Mouse (Mus musculus) c-Kit-positive CD71-negative TER-119-negative erythroid progenitor cells, embryonic 14.5 days (primary cell): Measurements from ENCODE around the gene Tacr2.

ENCODE experiments used
- DNase-seq: peaks from one replicate; pipeline ENCODE4 v3.0.0-alpha.2; 2013; ENCODE audit warnings: low read depth

Tacr2 gene

DNA sequence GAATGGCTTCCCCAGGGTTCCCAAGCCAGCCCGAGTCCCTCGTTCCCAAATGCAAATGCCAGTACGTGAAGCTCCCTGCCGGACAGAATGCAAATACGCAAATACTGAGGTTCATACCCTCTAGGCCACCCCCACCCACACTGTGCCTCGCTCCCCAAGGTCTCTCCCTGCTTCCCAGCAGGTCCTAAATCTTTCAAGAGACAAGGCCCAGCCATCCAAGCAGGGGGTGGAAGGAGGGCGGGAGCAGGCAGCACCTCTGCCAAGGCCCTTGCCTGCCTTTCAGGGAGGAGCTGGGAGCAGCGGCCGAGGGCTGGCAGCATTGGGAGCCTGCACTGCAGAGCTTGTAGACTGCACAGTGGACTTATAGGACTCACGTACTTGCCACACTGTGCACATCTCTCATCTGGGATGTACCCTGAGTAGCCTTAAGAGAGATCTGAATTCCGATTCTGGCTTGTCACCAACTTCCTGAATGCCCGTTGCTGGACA lies at the start of gene Tacr2:
Tacr2 (plus strand) TSS at position 439 of the 489 bp plus-strand sequence.
- no peak for DNase-seq

DNA sequence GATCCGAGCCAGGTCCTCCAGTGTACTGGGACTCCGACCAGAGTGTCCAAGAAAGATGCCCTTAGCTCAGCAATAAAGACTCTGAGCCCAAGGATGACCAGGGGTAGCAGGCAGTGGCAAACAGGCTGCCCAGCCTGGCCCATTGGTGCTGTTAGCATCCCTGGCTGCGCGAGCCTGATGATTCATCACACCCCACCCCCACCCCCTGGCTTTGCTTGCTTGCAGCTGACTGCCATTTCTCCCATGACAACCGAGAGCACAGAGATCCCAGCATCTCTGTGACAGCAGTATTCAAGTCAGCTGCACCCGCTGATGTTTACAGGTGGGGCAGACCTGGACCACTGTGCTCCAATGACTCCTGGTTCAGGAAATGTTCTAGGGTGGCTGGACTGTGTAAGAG lies 49.7 kb upstream of the Tacr2 start:
- DNase-seq, result no peak

DNA sequence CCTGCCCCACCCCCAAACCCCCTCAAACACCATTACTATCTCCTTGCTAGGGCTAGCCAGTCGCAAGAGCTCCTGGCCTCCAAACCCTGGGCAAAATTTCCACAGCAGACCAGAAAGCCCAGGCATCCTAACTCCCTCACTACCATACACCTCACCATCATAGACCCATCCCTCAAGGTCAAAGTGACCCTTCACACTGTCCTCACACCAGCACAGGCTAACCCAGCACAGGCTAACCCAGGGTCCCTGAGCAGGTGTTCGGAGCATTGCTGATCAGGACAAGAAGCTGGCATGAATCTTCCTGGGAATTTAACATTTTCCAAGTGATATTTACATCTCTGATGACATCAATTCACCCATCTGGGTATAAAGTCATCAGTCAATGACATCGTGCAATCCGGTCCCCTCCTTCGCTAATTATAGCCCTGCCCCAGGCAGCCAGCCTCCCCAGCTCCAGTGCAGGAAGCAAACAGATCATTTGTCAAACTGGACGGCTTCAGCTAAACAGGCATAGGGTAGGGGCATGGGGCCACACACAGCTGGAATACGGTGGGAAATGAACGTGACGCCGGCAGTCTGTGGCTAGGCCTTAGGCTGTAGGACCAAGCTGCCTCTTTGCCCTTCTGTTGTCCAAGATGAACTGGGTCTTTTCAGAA lies 43.9 kb upstream of the Tacr2 start:
- no peak for DNase-seq

DNA sequence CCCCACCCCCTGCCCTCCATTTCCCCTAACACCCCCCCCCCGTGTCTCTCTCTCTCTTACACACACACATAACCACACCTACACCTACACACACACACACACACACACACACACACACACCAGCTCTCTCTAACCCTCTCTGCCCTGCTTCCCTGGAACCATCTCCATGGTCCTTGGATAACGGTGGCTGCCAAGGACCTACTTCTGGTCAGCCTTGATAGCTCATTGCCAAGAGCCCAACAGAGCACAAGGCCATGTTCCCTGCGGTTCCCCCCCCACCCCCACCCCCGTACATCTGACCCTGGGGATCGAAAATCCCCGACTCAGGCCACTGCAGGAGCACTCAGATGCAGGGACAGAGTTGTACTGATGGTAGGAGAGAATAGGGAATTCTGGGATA lies 40.9 kb upstream of the Tacr2 start:
- no peak for DNase-seq

DNA sequence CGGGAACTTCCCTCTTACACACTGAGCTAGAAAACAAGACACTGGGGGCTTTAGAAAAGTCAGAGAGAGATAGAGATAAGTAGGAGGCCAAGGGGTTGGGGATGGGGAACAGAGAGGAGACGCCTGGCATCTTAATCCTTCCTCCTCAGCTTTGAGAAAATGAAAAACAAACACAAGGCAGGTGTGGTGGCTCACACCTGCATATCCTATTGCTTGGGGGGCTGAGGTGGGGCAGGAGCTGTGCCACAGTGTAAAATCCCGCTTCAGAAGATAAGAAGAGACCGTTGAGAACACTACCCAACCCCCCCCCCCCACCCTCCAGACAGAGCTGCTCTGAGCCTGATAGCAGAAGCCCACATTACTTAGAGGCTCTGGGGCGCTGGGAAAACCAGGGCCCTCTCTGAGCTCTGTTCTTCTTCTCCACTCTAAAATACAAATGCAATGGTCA lies 37.0 kb upstream of the Tacr2 start:
- no peak for DNase-seq

DNA sequence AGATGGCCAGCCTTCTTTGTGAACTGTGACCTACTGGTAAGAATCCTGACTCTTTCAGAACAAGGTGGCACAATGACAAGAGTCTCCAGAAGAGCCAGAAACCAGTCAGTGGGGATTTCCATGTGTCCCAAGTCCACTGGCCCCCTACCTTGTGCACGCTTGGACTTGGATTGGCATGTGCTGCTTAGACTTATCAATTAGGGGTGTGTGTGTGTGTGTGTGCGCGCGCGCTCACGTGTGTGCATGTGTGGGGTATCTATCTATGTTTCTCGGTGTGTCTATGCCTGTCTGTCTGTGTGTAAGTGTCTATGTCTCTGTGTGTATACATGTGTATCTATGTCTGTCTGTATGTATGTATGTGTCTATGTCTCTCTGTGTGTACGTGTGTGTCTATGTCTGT lies 36.6 kb upstream of the Tacr2 start:
- DNase-seq, result no peak

DNA sequence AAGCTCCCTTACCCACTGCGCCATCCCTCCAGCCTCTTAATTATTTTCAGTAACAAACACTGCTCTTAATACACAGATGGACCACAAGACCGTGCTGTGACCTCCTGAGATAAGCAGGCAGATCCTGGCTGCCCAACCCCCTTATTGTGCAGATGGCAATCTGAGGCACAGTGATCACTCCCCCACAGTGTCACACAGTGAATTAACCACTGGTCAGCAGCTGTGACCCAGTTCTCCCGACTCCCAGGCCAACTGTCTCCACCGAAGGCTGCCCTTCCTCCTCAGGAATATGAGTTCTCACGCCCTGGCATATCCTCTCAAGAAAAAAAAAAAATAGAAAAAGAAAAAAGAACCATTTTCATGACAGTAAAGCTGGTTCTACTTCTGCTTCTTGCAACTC lies 35.6 kb upstream of the Tacr2 start:
- DNase-seq, result no peak

DNA sequence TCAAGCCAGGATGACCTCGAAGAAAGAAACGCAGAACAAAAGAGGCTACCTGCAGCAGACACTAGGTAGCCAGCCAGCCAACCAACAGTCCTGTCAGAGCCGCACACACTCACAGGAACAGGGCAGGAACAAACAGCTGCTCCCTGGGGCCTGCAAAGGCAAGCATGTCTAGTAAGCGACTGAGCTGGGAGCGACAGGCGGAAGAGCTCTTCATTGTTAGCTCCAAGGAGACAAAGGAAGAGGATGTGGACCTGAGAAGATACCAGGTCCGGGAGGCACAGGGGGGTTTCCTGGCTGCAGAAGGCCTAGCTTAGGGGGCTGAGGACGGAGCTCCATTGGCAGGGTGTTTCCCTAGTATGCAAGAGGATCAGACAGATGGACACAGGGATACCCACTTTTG lies 35.0 kb upstream of the Tacr2 start:
- no peak for DNase-seq

DNA sequence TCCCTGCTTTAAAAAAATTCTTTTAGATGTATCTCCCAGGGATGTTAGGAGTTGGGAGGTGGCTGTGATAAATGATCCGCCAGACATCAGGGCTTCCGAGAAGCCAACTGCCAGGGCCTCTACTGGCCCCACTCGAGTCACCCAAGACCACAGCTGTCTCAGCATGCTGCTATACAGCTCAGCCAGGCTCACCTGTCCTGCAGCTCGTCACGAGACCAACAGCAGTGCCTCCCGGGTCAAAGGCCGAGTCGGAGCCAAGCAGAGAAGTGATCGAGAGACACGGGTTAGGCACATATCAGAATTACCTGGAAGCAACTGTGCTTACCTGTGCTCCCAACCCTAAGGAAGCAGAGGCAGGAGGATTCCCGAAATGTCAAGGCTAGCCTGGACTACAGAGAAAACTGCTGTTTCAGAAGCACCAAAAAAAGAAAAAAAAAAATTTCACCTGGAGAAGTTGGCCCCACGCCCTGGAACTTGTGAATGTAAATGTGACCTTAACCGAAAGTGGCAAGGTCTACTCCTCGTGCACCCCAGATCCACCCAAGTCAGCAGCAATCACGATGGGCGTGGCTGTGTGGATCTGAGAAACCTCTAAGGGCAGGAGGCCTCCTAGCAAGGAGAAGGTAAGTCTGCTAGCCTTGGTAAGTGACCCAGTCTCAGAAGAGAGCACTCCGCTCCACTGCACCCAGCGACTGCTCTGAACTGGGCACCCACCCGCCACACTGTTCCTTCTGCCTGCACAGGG lies 34.0 kb upstream of the Tacr2 start:
- DNase-seq, result no peak

DNA sequence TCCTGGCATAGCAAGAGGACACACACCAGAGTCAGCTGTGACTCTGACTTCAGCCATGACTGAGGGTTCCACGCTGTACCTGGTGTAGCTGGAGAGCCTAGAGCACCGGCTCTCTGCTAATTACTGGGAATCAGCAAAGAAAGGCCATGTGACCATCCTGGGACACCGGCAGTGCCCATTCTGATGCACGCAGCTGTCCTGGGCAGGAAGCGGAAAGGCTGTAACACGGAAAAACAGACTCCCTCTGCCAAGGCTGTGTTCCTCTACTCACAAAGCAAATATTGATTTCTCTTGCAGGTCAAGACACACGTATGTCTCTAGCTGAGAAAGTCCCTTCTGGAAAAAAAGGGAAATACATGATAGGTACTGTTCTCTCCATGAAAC lies 33.5 kb upstream of the Tacr2 start:
- no peak for DNase-seq

DNA sequence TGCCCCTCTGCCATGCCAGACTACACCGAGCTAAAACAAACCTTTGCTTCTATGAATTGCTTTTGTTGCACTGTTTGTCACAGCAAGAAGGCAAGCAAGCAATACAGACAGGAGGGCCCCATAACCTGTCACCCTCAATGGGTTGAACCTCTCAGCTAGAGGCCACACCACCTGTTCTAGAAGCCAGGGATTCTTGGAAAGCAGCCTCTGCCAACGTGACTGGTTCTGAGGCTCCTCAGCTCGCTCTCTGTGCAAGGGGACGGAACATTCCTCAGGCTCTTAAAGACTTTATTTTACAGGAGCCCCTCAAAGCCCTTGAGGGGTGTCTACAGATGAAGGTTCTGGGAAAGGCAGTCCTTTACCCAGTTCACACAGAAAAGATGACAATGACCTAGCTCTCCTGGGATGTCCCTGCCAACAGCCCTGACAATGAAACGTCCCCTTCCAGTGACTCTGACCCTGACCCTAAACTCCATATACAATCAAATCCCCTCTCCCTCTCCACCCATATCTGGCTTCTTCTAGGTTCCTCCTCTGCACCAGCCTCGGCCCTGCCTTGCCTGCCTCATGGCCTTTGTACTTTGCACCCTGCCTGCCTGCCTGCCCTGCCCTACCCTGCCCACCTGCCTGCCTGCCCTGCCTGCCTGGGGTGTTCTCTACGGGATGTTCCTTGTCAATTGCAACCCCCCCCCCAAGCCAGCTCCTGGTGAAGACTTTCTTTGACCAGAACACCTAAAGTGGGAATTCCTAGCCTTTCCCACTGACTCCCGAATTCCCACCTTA lies 31.3 kb upstream of the Tacr2 start:
- DNase-seq, result no peak

DNA sequence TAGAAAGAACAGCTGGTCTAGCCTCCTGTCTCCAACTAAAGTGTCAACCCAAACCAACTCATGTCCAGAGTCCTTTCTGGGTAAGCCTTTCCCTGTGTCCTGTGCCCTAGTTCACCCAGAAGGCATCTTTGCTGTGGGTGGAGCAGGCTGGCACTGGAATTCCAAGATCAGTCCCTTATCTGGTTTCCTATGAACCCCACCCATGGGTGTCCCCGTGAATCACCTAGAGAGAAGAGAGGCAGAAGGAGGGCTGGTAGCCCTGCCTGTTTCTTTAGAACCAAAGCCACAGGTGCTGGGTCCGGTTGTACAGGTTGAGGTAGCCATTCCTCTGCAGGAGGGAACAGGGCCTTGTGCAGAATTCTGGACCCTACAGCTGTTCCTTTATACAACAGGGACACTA lies 30.6 kb upstream of the Tacr2 start:
- DNase-seq, result no peak

DNA sequence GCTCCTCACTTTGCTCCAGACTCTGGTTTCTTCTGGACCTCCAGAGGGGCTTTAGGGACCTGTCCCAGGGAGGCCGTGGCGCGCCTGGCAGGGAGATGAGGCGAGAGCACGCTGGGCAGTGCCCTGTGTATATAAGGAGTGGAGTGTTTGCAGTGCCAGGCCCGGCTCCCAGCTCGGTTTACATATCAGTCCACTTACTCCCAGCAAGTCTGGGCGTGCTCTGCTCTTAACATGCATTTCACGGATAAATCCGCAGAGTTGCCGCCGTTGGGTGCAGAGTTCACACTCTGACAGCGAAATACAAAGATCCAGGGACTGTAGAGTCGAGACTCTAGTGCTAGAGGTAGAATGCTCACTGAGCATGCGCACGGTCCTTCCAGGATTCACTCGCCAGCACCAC lies 29.5 kb upstream of the Tacr2 start:
- no peak for DNase-seq

DNA sequence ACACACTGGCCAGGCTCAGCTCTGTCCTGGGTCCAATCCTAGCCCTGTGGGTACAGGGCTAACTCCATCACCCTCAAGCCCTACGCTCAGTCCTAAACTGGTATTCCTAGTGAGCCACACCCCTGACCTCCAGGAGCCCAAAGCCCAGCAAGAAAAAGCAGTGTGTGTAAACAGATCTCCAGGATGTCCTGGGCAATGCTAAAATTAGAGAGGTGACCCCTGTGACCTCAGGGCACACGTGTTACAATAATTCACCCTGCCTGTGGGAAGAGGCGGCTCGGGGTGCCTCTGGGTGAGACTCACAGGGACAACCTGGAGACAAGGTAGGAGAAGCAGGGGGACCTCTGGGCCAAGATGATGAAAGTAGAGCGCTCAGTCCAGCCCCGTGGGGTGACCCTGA lies 28.0 kb upstream of the Tacr2 start:
- no peak for DNase-seq

DNA sequence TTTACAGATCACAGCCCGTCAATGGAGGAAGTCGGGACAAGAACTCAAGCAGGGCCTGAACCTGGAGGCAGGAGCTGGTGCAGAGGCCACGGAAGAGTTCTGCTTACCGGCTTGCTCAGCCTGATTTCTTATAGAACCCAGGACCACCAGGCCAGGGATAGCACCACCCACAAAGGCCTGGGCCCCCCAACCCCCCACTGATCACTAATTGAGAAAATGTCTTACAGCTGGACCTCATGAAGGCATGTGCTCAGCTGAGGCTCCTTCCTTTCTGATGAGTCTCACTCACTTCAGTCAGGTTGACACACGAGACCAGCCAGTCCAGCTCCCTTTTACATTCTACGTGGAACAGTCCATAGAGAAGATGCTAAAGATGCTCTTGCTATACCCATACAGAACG lies 26.4 kb upstream of the Tacr2 start:
- DNase-seq, result no peak

DNA sequence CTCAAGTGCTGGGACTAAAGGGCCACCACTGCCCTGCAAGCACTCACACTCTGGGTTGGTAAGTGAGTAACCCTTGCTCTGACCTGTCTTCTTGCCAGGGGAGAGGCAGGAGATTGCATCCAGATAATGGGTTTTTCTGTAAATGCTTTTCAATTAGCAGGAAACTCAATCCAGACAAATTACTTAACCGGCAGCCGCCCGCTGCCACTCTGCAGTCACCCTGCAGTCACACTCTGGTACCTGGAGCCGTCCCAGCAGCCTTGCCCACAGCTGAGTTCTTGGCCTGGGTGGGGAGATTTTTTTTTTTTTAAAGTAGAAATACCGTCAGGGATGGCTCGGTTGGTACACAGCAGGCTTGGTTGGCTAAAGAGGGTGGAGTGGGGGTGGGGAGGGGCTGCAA lies 24.1 kb upstream of the Tacr2 start:
- no peak for DNase-seq

DNA sequence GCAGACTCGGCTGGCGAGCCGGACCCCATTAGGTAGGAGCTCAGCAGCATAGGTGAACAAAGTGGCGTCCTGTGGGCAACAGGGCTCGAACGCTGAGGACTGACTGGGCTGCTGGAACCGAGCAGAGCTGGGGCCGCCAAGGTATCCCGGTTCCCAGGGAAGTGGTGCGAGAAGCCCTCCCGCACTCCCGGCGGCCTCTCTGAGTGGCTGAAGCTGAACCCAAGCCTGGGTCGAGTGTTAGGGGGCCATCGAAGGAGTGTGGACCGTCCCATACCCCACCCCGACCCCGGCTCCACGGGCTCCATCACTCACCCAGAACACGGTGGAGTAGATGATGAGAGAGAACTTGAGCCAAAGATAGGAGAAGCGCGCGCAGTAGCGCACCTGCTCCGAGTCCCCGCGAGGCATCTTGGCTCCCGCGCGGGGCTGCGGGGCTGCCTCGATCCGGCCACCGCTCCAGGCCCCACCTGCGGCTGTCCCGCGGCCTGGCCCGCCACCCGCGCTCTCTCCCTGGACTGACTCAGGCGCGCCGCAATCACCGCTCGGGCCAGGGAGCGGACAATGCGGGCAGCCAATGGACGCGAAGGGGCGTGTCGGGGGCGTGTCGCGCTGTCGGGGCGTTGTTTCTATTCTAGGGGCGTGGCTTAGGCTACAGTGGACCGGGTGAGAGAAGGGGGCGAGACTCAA lies 21.4 kb upstream of the Tacr2 start, which contains the start of gene Tspan15:
Tspan15 (minus strand) TSS at position 544 of the 687 bp plus-strand sequence.
- DNase-seq, result peak; percentile 76

DNA sequence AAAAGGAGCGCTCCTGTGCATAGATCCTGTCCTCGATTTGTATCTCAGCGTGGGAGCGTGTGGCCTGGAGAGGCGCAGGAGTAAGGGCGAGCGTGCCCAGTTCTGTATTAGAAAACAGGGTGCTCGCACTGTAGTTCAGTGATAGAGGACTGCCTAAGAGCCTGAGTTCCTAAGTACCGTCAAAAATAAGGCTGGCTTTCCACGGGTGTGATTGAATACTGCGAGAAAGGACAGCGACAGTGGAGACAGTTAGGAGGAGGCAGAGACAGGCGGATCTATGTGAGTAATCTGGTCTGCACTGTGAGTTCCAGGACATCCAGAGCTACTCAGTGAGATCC lies 20.9 kb upstream of the Tacr2 start:
- DNase-seq, result no peak

DNA sequence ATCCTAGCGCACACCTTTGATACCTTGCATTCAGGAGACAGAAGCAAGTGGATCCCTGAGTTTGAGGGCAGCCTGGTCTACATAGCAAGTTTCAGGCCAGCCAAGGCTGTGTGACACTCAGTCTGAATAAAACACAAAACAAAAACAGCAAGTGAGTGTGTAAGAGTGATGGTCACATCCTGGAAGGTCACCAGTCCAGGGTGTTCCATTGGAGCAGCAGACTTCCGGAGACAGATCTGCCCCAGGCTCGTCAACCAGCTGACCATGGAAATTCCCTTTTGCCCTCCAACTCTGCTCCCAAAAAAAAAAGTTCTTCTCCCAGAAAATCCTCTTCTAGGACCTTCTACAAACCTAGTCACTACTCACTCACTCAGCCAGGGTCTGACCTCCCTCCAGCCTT lies 20.4 kb upstream of the Tacr2 start:
- no peak for DNase-seq

DNA sequence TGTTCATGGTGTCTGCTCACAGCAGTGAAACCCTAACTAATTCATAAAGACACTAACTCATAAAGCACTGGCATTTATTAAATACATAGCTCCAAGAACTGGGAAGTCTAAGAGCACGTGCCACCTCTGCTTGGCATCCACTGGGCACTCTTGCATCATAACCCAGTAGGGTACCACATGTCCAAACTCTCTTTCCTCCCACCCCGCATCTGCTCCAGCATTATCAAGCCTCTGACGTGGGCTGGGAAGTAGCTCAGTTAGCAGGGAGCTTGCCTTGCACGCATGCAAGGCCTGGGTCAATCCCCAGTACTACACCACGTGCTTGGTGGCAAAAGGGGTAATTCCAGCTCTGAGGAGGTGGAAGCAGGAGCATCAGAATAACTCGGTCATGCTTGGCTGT lies 16.1 kb upstream of the Tacr2 start:
- no peak for DNase-seq

DNA sequence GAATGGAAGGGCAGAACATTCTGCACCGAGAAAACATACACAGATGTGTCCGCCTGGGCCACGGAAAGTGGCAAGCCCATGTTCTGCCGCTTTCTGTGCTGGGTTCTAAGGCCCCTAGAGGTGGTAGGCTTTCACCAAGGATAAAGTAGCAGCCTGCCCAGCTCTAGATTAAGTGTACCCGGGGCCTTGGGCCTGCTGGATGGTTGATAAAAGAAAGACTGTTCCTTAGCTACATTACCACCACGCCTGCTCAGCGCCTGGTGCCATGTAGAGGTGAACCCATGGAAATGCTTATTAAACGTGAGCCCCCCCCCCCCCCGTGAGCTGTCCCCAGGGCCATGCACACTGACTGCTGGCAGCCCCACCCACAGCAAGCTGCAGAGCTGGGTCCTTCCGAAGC lies 15.0 kb upstream of the Tacr2 start:
- no peak for DNase-seq

DNA sequence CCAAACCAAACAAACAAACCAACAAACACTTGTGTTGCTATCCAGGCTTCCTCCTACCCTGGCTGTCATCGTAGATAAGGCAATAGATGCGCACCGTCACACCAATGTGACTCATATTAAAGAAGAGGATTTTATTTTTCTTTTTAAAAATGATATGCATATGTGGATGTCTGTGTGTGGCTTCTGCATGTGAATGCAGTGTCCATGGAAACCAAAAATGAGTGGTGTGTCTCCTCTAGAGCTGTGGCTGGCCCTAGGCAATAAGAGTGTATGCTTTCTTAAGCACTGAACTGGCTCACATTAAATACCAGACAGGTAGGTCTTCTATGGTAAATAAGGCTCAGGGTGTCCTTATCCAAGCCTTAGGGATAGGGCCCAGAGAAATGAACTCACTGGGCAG lies 13.6 kb upstream of the Tacr2 start:
- DNase-seq, result no peak

DNA sequence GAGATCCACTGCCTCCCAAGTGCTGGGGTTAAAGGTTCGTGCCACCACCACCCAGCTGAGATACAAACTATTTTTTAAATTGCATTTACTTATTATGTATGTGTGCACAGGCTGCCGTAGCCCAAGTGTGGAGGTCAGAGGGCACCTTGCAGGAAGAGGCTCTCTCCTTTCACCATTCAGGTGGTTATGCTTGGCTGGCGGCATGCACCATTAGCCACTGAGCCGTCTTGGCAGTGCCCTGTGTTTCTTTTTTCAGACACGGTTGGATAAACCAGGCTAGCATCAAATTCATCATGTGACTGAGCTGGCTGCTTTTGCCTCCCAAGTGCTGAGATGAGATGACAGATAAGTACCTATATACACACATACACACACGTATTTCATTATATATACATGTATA lies 13.0 kb upstream of the Tacr2 start:
- DNase-seq, result no peak
